10 mouse cellular contexts compared by ENCODE assay signal in genomic region chr9:64120584-64121277, GRCm38 (mm10). TPM values are rescaled to one million over a fixed set of nuclear protein-coding genes. Genes with fewer than 3 reads are reported as not detected.
DNase-seq lines count a peak whose midpoint lies in the region; ATAC-seq and TF ChIP-seq lines count a peak whose summit lies in the region.
"Had no signal": no experiment of that assay in that cellular context is flagged by ENCODE, and none has a peak within 500 bp of the region (broad histone marks: within the 10 kb centered on the region; RNA-seq: fewer than 3 reads in every experiment).

No protein-coding gene starts in this region.

- no peaks in the 10 kb centered on the region for H3K4me1 ChIP-seq in lung, embryonic 14.5 days (ENCODE audit: insufficient read depth)
- peaks cover 17% of the 10 kb centered on the region for H3K4me1 ChIP-seq in forebrain, embryonic 10.5 days
- H3K4me1 ChIP-seq in midbrain, embryonic 16.5 days (ENCODE audit: control insufficient read depth, insufficient read depth, low read length) = no peaks in the 10 kb centered on the region

- no peak overlapping the region for H3K4me3 ChIP-seq in lung, embryonic 14.5 days (ENCODE audit: low read depth, low read length)
- H3K4me3 ChIP-seq in layer of hippocampus, adult 2 months = no peak overlapping the region
- no peak overlapping the region for H3K4me3 ChIP-seq in forebrain, embryonic 10.5 days
- no peak overlapping the region for H3K4me3 ChIP-seq in midbrain, embryonic 16.5 days (ENCODE audit: low read depth, low read length)
- H3K4me3 ChIP-seq: embryonic facial prominence, embryonic 15.5 days had no signal

- peak; percentile 48; the same call in 1 of the 2 replicates for ATAC-seq in lung, embryonic 14.5 days (ENCODE audit: insufficient read depth)
- no peak for ATAC-seq in midbrain, embryonic 16.5 days

- 40% methylated on average over 11 of the region's 11 CpGs for WGBS in lung, embryonic 14.5 days
- WGBS in forebrain, embryonic 10.5 days = 50% methylated on average over 11 of the region's 11 CpGs
- WGBS in midbrain, embryonic 16.5 days = 43% methylated on average over 11 of the region's 11 CpGs

- H3K27ac ChIP-seq in lung, embryonic 14.5 days (ENCODE audit: low read depth) = no peak overlapping the region
- no peak overlapping the region for H3K27ac ChIP-seq in layer of hippocampus, adult 2 months
- no peak overlapping the region for H3K27ac ChIP-seq in forebrain, embryonic 10.5 days
- no peak overlapping the region for H3K27ac ChIP-seq in midbrain, embryonic 16.5 days (ENCODE audit: low read length)
- H3K27ac ChIP-seq: embryonic facial prominence, embryonic 15.5 days had no signal

- H3K9me3 ChIP-seq in lung, embryonic 14.5 days (ENCODE audit: low read depth, low read length) = no peaks in the 10 kb centered on the region
- H3K9me3 ChIP-seq in forebrain, embryonic 10.5 days = no peaks in the 10 kb centered on the region
- H3K9me3 ChIP-seq in midbrain, embryonic 16.5 days (replicated peaks; ENCODE audit: control insufficient read depth, low read length, poor library complexity, severe bottlenecking) = no peaks in the 10 kb centered on the region
- H3K9me3 ChIP-seq: embryonic facial prominence, embryonic 15.5 days had no signal

- no peak overlapping the region for H3K4me2 ChIP-seq in lung, embryonic 14.5 days
- no peak overlapping the region for H3K4me2 ChIP-seq in midbrain, embryonic 16.5 days (ENCODE audit: low read length)
- H3K4me2 ChIP-seq: embryonic facial prominence, embryonic 15.5 days had no signal

- peak; percentile 62 for DNase-seq in lung, embryonic 14.5 days
- no peak for DNase-seq in lung, postnatal 14 days
- DNase-seq in adrenal gland, postnatal 25 days = peak; percentile 57
- DNase-seq in kidney, adult 9 months = peak; percentile 85
- peak; percentile 44 for DNase-seq in retina, embryonic 14.5 days (ENCODE audit: low spot score)
- DNase-seq in layer of hippocampus, adult 2 months (ENCODE audit: low spot score in 2 of 2) = no peak
- DNase-seq in forebrain, embryonic 10.5 days (ENCODE audit: extremely low spot score, low spot score) = no peak

- H3K9ac ChIP-seq in lung, embryonic 14.5 days = no peak overlapping the region
- no peak overlapping the region for H3K9ac ChIP-seq in midbrain, embryonic 16.5 days (ENCODE audit: low read depth, low read length)
- H3K9ac ChIP-seq: embryonic facial prominence, embryonic 15.5 days had no signal

- H3K27me3 ChIP-seq in lung, embryonic 14.5 days (ENCODE audit: insufficient read depth, low read length) = no peaks in the 10 kb centered on the region
- no peaks in the 10 kb centered on the region for H3K27me3 ChIP-seq in forebrain, embryonic 10.5 days (ENCODE audit: poor library complexity, severe bottlenecking)
- no peaks in the 10 kb centered on the region for H3K27me3 ChIP-seq in midbrain, embryonic 16.5 days (ENCODE audit: control insufficient read depth, insufficient read depth, low read depth, low read length)
- H3K27me3 ChIP-seq: embryonic facial prominence, embryonic 15.5 days had no signal

- no peak for TF ChIP-seq CTCF in lung, embryonic 14.5 days (IDR thresholded peaks at IDR 0.05; ENCODE audit: low read depth)
- TF ChIP-seq CTCF in layer of hippocampus, adult 2 months (conservative IDR thresholded peaks at IDR 0.05) = no peak

- H3K36me3 ChIP-seq in lung, embryonic 14.5 days (ENCODE audit: insufficient read depth) = no peaks in the 10 kb centered on the region
- no peaks in the 10 kb centered on the region for H3K36me3 ChIP-seq in forebrain, embryonic 10.5 days (replicated peaks)
- no peaks in the 10 kb centered on the region for H3K36me3 ChIP-seq in midbrain, embryonic 16.5 days (ENCODE audit: control insufficient read depth, insufficient read depth, low read length)
- H3K36me3 ChIP-seq: embryonic facial prominence, embryonic 15.5 days had no signal

RNA-seq across cellular contexts. Expression of gene Lctl, which starts 3.8 kb away (rescaled TPM):
- polyA plus RNA-seq in lung, embryonic 14.5 days (2014; fragmentation: Nextera tagmentation; extraction: Ambion mirVana) = 0.13 TPM in 1 of 2 replicates, not detected in the other
- total RNA-seq in adrenal gland, postnatal 25 days (2021) = 0.95 and 1.5 TPM in 2 replicates
- not detected for total RNA-seq in layer of hippocampus, adult 2 months (2021)
- 0.11 TPM in 1 of 2 replicates, not detected in the other for polyA plus RNA-seq in forebrain, embryonic 10.5 days (2016; fragmentation: Nextera tagmentation; extraction: Ambion mirVana)
- polyA plus RNA-seq in midbrain, embryonic 16.5 days (2015; fragmentation: Nextera tagmentation; extraction: Ambion mirVana) = not detected in 2 replicates
- polyA plus RNA-seq: neural tube, embryonic 14.5 days had no signal

RNA-seq across cellular contexts. Expression of gene Zwilch, which starts 52.2 kb away (rescaled TPM):
- 31.4 and 33.6 TPM in 2 replicates for polyA plus RNA-seq in lung, embryonic 14.5 days (2014; fragmentation: Nextera tagmentation; extraction: Ambion mirVana)
- 5.1 and 5.3 TPM in 2 replicates for total RNA-seq in adrenal gland, postnatal 25 days (2021)
- total RNA-seq in layer of hippocampus, adult 2 months (2021) = 1 to 10 TPM; 2.6 to 4.8 TPM
- 47.5 and 49.3 TPM in 2 replicates for polyA plus RNA-seq in forebrain, embryonic 10.5 days (2016; fragmentation: Nextera tagmentation; extraction: Ambion mirVana)
- 4.5 and 5.1 TPM in 2 replicates for polyA plus RNA-seq in midbrain, embryonic 16.5 days (2015; fragmentation: Nextera tagmentation; extraction: Ambion mirVana)

RNA-seq across cellular contexts. Expression of gene Rpl4, which starts 52.4 kb away (rescaled TPM):
- polyA plus RNA-seq in lung, embryonic 14.5 days (2014; fragmentation: Nextera tagmentation; extraction: Ambion mirVana) = 1,349 and 1,368 TPM in 2 replicates
- 896 and 928 TPM in 2 replicates for total RNA-seq in adrenal gland, postnatal 25 days (2021)
- total RNA-seq in layer of hippocampus, adult 2 months (2021) = 100 to 1,000 TPM; 607 to 624 TPM
- polyA plus RNA-seq in forebrain, embryonic 10.5 days (2016; fragmentation: Nextera tagmentation; extraction: Ambion mirVana) = 1,283 and 1,312 TPM in 2 replicates
- polyA plus RNA-seq in midbrain, embryonic 16.5 days (2015; fragmentation: Nextera tagmentation; extraction: Ambion mirVana) = 564 and 570 TPM in 2 replicates

RNA-seq across cellular contexts. Expression of gene Snapc5, which starts 58.3 kb away (rescaled TPM):
- 23.2 and 24.7 TPM in 2 replicates for polyA plus RNA-seq in lung, embryonic 14.5 days (2014; fragmentation: Nextera tagmentation; extraction: Ambion mirVana)
- 23.2 and 25.0 TPM in 2 replicates for total RNA-seq in adrenal gland, postnatal 25 days (2021)
- 10 to 100 TPM; 15.0 to 19.6 TPM for total RNA-seq in layer of hippocampus, adult 2 months (2021)
- 35.6 and 38.1 TPM in 2 replicates for polyA plus RNA-seq in forebrain, embryonic 10.5 days (2016; fragmentation: Nextera tagmentation; extraction: Ambion mirVana)
- polyA plus RNA-seq in midbrain, embryonic 16.5 days (2015; fragmentation: Nextera tagmentation; extraction: Ambion mirVana) = 28.3 and 30.8 TPM in 2 replicates

Comparison
In these comparisons a context has a peak if more than half of its experiments do, and no peak if none do; other contexts are left out.
1. DNase-seq: peak in lung, embryonic 14.5 days (single experiment), adrenal gland, postnatal 25 days (single experiment), kidney, adult 9 months (single experiment) and retina, embryonic 14.5 days (single experiment); none in lung, postnatal 14 days (single experiment), layer of hippocampus, adult 2 months (0 of 2) and forebrain, embryonic 10.5 days (single experiment).